Mouse (Mus musculus) limb, embryonic 10.5 days (tissue): ENCODE measurements around the gene Ntan1. TPM values are rescaled to one million over a fixed set of nuclear protein-coding genes. Genes with fewer than 3 reads are reported as not detected.

Experiments used
- microRNA-seq: library from miRNA; unstranded; fragments of <30 nt; microRNA quantifications from one replicate; pipeline ENCODE4, GENCODE M21; 2017
- polyA plus RNA-seq: library from polyadenylated mRNA; unstranded; fragments of >200 nt; fragmentation: Nextera tagmentation; extraction: Ambion mirVana; gene quantifications from 2 replicates; pipeline ENCODE4 v1.2.1, GENCODE M21; 2016

Ntan1 gene
- polyA plus RNA-seq, 1 experiment from 2014 or later, result 144 TPM

Small RNAs within 50 kb of the gene (microRNA-seq; reads per million reads assigned to microRNA genes)
- not detected for gene Gm27734

Other genes starting within 250 kb of the Ntan1 start
- 43.0 and 46.6 TPM in 2 replicates for gene Parn, start 150.7 kb upstream of the Ntan1 start, polyA plus RNA-seq
- 31.3 and 37.4 TPM in 2 replicates for gene Bfar, start 147.0 kb upstream of the Ntan1 start, polyA plus RNA-seq
- gene 3110001I22Rik, start 146.9 kb upstream of the Ntan1 start, polyA plus RNA-seq, result 7.3 and 8.2 TPM in 2 replicates
- 0.15 TPM in 1 of 2 replicates, not detected in the other for gene Pla2g10, start 87.9 kb upstream of the Ntan1 start, polyA plus RNA-seq
- gene Rrn3, start 38.1 kb upstream of the Ntan1 start, polyA plus RNA-seq, result 89.8 and 92.9 TPM in 2 replicates
- gene Pdxdc1, start 84.3 kb downstream of the Ntan1 start, polyA plus RNA-seq, result 65.1 and 86.5 TPM in 2 replicates
- gene Mpv17l, start 84.3 kb downstream of the Ntan1 start, polyA plus RNA-seq, result 2.4 and 2.8 TPM in 2 replicates
- 2.7 and 5.2 TPM in 2 replicates for gene 2900011O08Rik, start 167.8 kb downstream of the Ntan1 start, polyA plus RNA-seq
- 0.20 TPM in 1 of 2 replicates, not detected in the other for gene Ifitm7, start 168.0 kb downstream of the Ntan1 start, polyA plus RNA-seq